Comparison of ENCODE assay signal across 8 mouse cellular contexts in the genomic region with DNA sequence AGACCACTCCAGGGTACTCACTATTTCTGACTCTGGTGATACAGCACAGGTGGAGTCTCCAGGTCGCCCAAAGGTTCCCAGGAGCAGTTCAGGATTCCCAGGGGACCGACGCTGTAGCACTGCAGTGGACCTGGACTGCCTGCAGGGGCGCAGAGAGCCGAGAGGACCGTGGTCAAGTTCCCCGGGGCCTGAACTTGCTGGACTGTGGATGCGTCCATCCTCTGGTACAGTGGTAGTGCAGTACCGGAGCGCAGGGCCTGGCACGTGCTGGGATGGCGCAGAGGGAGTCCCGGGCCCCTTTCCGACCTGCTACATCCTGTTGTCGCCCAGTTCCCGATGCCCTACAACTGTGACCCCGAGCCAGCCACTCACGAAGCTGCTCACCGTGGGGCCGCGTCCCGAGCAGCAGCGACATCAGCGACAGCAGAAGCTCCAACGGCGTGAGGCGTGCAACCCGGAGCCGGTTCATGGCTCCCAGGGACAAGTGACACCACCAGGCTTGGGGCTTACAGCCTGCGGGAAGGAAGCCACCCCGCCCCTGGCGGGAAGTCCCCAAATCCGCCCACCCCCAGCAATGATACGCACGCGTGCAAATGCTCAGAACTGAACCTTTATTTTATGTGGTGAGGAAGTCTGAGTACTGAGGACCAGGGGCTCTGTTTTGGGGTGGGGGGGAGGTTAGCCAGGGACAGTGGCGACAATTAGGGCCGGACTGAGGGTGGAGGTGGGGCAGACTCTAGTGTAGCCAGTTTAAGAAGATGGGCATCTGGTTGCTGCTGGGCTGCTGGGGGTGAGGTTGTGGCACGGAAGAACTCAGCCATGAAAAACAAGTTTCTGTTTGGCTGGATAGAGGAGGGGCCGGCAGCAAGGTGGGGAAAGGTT. TPM values are rescaled to one million over a fixed set of nuclear protein-coding genes. Genes with fewer than 3 reads are reported as not detected.
DNase-seq lines count a peak whose midpoint lies in the region; ATAC-seq and TF ChIP-seq lines count a peak whose summit lies in the region.

A gene (minus strand): TSS at position 524 of the 882 bp plus-strand sequence.

- no peak for DNase-seq in ES-E14 (ENCODE audit: low read depth, low spot score)
- peak; percentile 71 for DNase-seq in adrenal gland, postnatal 25 days
- peak; percentile 27 to 29 for DNase-seq in layer of hippocampus, postnatal 36 days
- peak; percentile 25 for DNase-seq in right cerebral cortex, postnatal 25 days
- DNase-seq in c-Kit-positive CD71-positive TER-119-positive erythroid progenitor cells, embryonic 14.5 days (ENCODE audit: low spot score) = no peak

- H3K4me1 ChIP-seq in ES-E14 (ENCODE audit: control insufficient read depth in 2 of 2, insufficient read depth in 2 of 2, low read length in 2 of 2, poor library complexity in 1 of 2) = peaks cover 6 to 14% of the 10 kb centered on the region in 2 experiments
- peaks cover 17% of the 10 kb centered on the region for H3K4me1 ChIP-seq in forebrain, embryonic 15.5 days

- in situ Hi-C loops in ES-E14 (cut with MboI; ENCODE audit: low sequenced_read_pairs in 2 of 2, unreplicated experiment in 2 of 2) = no loop called here

- no peak within 1 kb of the TSS for H3K27ac ChIP-seq in ES-E14 (ENCODE audit: insufficient read depth, low read depth, low read length, poor library complexity, severe bottlenecking)
- H3K27ac ChIP-seq in forebrain, embryonic 15.5 days (replicated peaks) = no peak within 1 kb of the TSS

- 6% methylated on average over 40 of the region's 40 CpGs for WGBS in forebrain, embryonic 15.5 days

- ATAC-seq in forebrain, embryonic 15.5 days (replicated peaks) = 0 out of 2 replicates have a peak, but pooled peaks have one; percentile 38
- peak; percentile 67 to 71 for ATAC-seq in hematopoietic stem cell, adult 5-6 weeks (replicated peaks in 1 of 2; ENCODE audit: insufficient read depth in 1 of 2, low FRiP score in 2 of 2, low TSS enrichment in 1 of 2, low read depth in 1 of 2, poor library complexity in 2 of 2, severe bottlenecking in 2 of 2)
- ATAC-seq in megakaryocyte progenitor cell, adult 5-6 weeks (replicated peaks; ENCODE audit: poor library complexity) = peak; percentile 69

- peak within 1 kb of the TSS; percentile 15; the same call in 1 of the 2 replicates for H3K9ac ChIP-seq in ES-E14 (ENCODE audit: insufficient read depth, low read depth, low read length, poor library complexity, severe bottlenecking)
- H3K9ac ChIP-seq in forebrain, embryonic 15.5 days (replicated peaks) = peak within 1 kb of the TSS; percentile 30; the same call in 1 of the 2 replicates

- no peaks in the 10 kb centered on the region for H3K9me3 ChIP-seq in ES-E14 (ENCODE audit: control insufficient read depth, insufficient read depth, low read depth, low read length)
- H3K9me3 ChIP-seq in forebrain, embryonic 15.5 days = no peaks in the 10 kb centered on the region

- peaks cover 61% of the 10 kb centered on the region for H3K27me3 ChIP-seq in forebrain, embryonic 15.5 days

- H3K36me3 ChIP-seq in ES-E14 (ENCODE audit: control insufficient read depth, insufficient read depth, low read length, poor library complexity, severe bottlenecking) = no peaks in the 10 kb centered on the region
- H3K36me3 ChIP-seq in forebrain, embryonic 15.5 days = no peaks in the 10 kb centered on the region

- peak within 1 kb of the TSS; percentile 51 to 66 for H3K4me3 ChIP-seq in ES-E14 (ENCODE audit: insufficient read depth in 1 of 2, low read depth in 1 of 2, low read length in 2 of 2, poor library complexity in 1 of 2, severe bottlenecking in 1 of 2)
- peak within 1 kb of the TSS; percentile 33 for H3K4me3 ChIP-seq in forebrain, embryonic 15.5 days

- H3K4me2 ChIP-seq in forebrain, embryonic 15.5 days (replicated peaks) = peak within 1 kb of the TSS; percentile 63

TF ChIP-seq in ES-E14, 5 proteins besides CTCF, POLR2A, EP300 and RAD21:
- TF ChIP-seq HCFC1 (IDR thresholded peaks at IDR 0.05; ENCODE audit: borderline replicate concordance, insufficient read depth, low read length) = no peak
- TF ChIP-seq CHD2 (IDR thresholded peaks at IDR 0.05; ENCODE audit: low read depth, low read length) = no peak
- no peak for TF ChIP-seq ZC3H11A (IDR thresholded peaks at IDR 0.05; ENCODE audit: borderline replicate concordance, low read depth, low read length)
- no peak for TF ChIP-seq MAFK (IDR thresholded peaks at IDR 0.05; ENCODE audit: insufficient read depth, low read depth, low read length)
- TF ChIP-seq ZNF384 (IDR thresholded peaks at IDR 0.05; ENCODE audit: low read depth, low read length) = no peak

RNA-seq across cellular contexts. Expression of the gene that starts here (rescaled TPM):
- 0.89 and 3.6 TPM in 2 replicates for total RNA-seq in ES-E14 (2012; rRNA removed)
- 2.5 and 3.6 TPM in 2 replicates for total RNA-seq in adrenal gland, postnatal 25 days (2021)
- polyA plus RNA-seq in forebrain, embryonic 15.5 days (2015; fragmentation: Nextera tagmentation; extraction: Ambion mirVana) = 0.41 and 0.68 TPM in 2 replicates
- total RNA-seq in hematopoietic stem cell, adult 5-6 weeks (2017) = 14.8 and 19.4 TPM in 2 replicates
- total RNA-seq in layer of hippocampus, postnatal 36 days (2021) = 1 to 10 TPM; 2.3 to 2.9 TPM
- 0.85 and 1.9 TPM in 2 replicates for total RNA-seq in megakaryocyte progenitor cell, adult 5-6 weeks (2015)
- total RNA-seq in megakaryocyte progenitor cell, adult 5-6 weeks (2017) = 1.9 TPM in 2 replicates

Comparison
In these comparisons a context has a peak if more than half of its experiments do, and no peak if none do; other contexts are left out.
1. Peak in ATAC-seq, H3K4me3 ChIP-seq, H3K9ac ChIP-seq and H3K4me2 ChIP-seq in forebrain, embryonic 15.5 days; RNA of the gene not detected or under 1 TPM.
2. DNase-seq: peak in adrenal gland, postnatal 25 days (single experiment), layer of hippocampus, postnatal 36 days (2 of 2) and right cerebral cortex, postnatal 25 days (single experiment); none in ES-E14 (single experiment) and c-Kit-positive CD71-positive TER-119-positive erythroid progenitor cells, embryonic 14.5 days (single experiment).
3. Peak in every context shown above with its lines, with median percentiles within 50 percentile points of each other: ATAC-seq.